Mouse (Mus musculus): ENCODE data around the gene Akr1b7. TPM values are rescaled to one million over a fixed set of nuclear protein-coding genes. Genes with fewer than 3 reads are reported as not detected.
"Not testable (repeated sequence)": the region's sequence is repeated elsewhere in the genome, so short reads cannot be mapped to it uniquely, and the experiment has no call there.

Gene Akr1b7
- polyA plus RNA-seq (2015; fragmentation: Nextera tagmentation; extraction: Ambion mirVana): 87.6 and 135 TPM in 2 replicates

- WGBS: 25% methylated on average over 6 of the region's 6 CpGs
Observed at GRCm38 (mm10) chr6:34412023-34412422, at the start of gene Akr1b7. Akr1b7 (plus strand) TSS chr6:34412334.

DNA sequence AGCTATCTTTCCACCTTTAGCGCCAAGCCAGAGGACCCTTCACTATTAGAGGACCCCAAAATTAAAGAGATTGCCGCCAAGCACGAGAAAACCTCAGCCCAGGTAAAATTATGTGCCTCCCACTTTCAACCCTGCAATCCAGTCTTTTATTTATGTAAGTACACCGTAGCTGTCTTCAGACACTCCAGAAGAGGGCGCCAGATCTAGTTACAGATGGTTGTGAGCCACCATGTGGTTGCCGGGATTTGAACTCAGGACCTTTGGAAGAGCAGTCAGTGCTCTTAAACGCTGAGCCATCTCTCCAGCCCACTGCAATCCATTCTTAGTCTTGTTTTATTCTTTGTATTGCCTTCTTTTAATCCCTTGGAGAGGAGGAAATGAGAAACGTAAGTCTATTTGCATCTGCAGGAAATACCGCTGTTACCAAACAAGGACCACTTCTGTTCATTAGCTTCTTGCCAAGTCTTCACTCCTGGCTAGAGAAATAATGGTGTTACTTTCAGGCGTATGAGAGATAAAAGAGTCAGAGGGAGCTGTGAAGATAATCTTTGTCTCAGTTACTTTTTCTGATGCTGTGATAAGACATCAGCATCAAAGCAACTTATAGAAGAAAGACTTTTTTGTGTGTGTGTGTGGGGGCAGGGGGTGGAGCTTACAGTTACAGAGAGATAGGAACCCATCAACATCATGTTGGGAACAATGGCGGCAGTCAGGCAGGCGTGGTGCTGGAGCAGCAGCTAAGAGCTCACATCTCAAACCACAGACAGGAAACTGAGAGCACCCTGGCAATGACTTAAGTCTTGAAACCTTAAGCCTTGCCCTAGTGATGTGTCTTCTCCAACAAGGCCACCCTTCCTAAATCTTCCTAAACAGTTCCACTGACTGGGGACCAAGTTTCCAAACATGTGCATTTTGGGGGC, 47.7 kb upstream of the Akr1b7 start:
- H3K36me3 ChIP-seq (ENCODE audit: insufficient read depth, low read length): no peaks in the 10 kb centered on the region
- WGBS: 86% methylated on average over 12 of the region's 12 CpGs
- no peak for ATAC-seq (ENCODE audit: low FRiP score, low TSS enrichment)

More at GRCm38 (mm10) chr6:34412023-34412422, at the start of gene Akr1b7:
- no peaks in the 10 kb centered on the region for H3K27me3 ChIP-seq (ENCODE audit: insufficient read depth, low read length)
- no peak within 1 kb of the TSS for H3K4me2 ChIP-seq (replicated peaks; ENCODE audit: low read depth, low read length)
- no peak within 1 kb of the TSS for H3K27ac ChIP-seq (ENCODE audit: low read length)
- H3K4me1 ChIP-seq (ENCODE audit: insufficient read depth, low read length): peaks cover 6% of the 10 kb centered on the region; the same call in 1 of the 2 replicates
- no peaks in the 10 kb centered on the region for H3K9me3 ChIP-seq (ENCODE audit: low read length)
- H3K36me3 ChIP-seq (ENCODE audit: insufficient read depth, low read length): no peaks in the 10 kb centered on the region
- H3K9ac ChIP-seq (replicated peaks; ENCODE audit: low read length): no peak within 1 kb of the TSS
- no peak for ATAC-seq (ENCODE audit: low FRiP score, low TSS enrichment)
- H3K4me3 ChIP-seq (ENCODE audit: low read length): no peak within 1 kb of the TSS

GRCm38 (mm10) chr6:34367998-34368397, 44.1 kb upstream of the Akr1b7 start:
- Histone ChIP-seq H3K9me3 (ENCODE audit: low read length) (no peaks in the 10 kb centered on the region), H3K4me3 (ENCODE audit: low read length) (no peak overlapping the region), H3K9ac (replicated peaks; ENCODE audit: low read length) (no peak overlapping the region), H3K27ac (ENCODE audit: low read length) (no peak overlapping the region), H3K4me1 (ENCODE audit: insufficient read depth, low read length) (no peaks in the 10 kb centered on the region), H3K4me2 (replicated peaks; ENCODE audit: low read depth, low read length) (no peak overlapping the region), H3K27me3 (ENCODE audit: insufficient read depth, low read length) (no peaks in the 10 kb centered on the region), H3K36me3 (ENCODE audit: insufficient read depth, low read length) (no peaks in the 10 kb centered on the region)
- no peak for ATAC-seq (ENCODE audit: low FRiP score, low TSS enrichment)
- WGBS: 71% methylated on average over 9 of the region's 9 CpGs

More for the DNA sequence above, 47.7 kb upstream of the Akr1b7 start:
- no peak overlapping the region for H3K27ac ChIP-seq (ENCODE audit: low read length)
- H3K27me3 ChIP-seq (ENCODE audit: insufficient read depth, low read length): no peaks in the 10 kb centered on the region
- no peaks in the 10 kb centered on the region for H3K9me3 ChIP-seq (ENCODE audit: low read length)
- H3K4me1 ChIP-seq (ENCODE audit: insufficient read depth, low read length): no peaks in the 10 kb centered on the region
- H3K9ac ChIP-seq (replicated peaks; ENCODE audit: low read length): no peak overlapping the region
- no peak overlapping the region for H3K4me3 ChIP-seq (ENCODE audit: low read length)
- H3K4me2 ChIP-seq (replicated peaks; ENCODE audit: low read depth, low read length): no peak overlapping the region

DNA sequence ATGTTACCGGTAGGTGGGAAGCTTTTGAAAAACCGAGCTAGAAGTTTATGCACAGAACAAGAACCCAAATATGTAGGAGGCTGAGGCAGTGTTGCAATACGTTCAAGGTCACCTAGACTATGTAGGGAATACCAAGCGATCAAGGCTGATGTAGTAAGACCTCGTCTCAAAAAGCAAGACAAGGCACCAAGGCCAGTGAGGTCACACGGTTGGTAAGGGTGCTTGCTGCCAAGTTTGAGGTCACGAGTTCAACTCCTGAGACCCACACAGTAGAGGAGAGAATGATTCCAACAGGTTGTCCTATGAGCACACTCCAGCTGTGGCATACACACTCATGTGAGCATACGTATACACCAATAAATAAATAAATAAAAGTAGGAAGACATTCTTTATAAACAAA, 42.1 kb upstream of the Akr1b7 start:
- no peak overlapping the region for H3K4me3 ChIP-seq (ENCODE audit: low read length)
- no peak for ATAC-seq (ENCODE audit: low FRiP score, low TSS enrichment)
- no peak overlapping the region for H3K9ac ChIP-seq (replicated peaks; ENCODE audit: low read length)
- no peaks in the 10 kb centered on the region for H3K4me1 ChIP-seq (ENCODE audit: insufficient read depth, low read length)
- no peaks in the 10 kb centered on the region for H3K36me3 ChIP-seq (ENCODE audit: insufficient read depth, low read length)
- no peaks in the 10 kb centered on the region for H3K9me3 ChIP-seq (ENCODE audit: low read length)
- 80% methylated on average over 8 of the region's 8 CpGs for WGBS
- no peak overlapping the region for H3K4me2 ChIP-seq (replicated peaks; ENCODE audit: low read depth, low read length)
- H3K27me3 ChIP-seq (ENCODE audit: insufficient read depth, low read length): no peaks in the 10 kb centered on the region
- no peak overlapping the region for H3K27ac ChIP-seq (ENCODE audit: low read length)

- ATAC-seq (ENCODE audit: low FRiP score, low TSS enrichment): no peak; the same call in 1 of the 2 replicates
- Histone ChIP-seq H3K4me3 (ENCODE audit: low read length) (peak overlapping the region; percentile 13; the same call in 1 of the 2 replicates), H3K9ac (replicated peaks; ENCODE audit: low read length) (0 out of 2 replicates have a peak overlapping the region, but pooled peaks have one; percentile 12), H3K4me2 (replicated peaks; ENCODE audit: low read depth, low read length) (peak overlapping the region; percentile 38; the same call in 1 of the 2 replicates), H3K27ac (ENCODE audit: low read length) (no peak overlapping the region), H3K27me3 (ENCODE audit: insufficient read depth, low read length) (no peaks in the 10 kb centered on the region), H3K4me1 (ENCODE audit: insufficient read depth, low read length) (no peaks in the 10 kb centered on the region), H3K36me3 (ENCODE audit: insufficient read depth, low read length) (no peaks in the 10 kb centered on the region), H3K9me3 (ENCODE audit: low read length) (no peaks in the 10 kb centered on the region)
- 27% methylated on average over 18 of the region's 18 CpGs for WGBS
Observed at GRCm38 (mm10) chr6:34371700-34372351, 40.3 kb upstream of the Akr1b7 start.

GRCm38 (mm10) chr6:34373841-34374240, 38.3 kb upstream of the Akr1b7 start:
- no peaks in the 10 kb centered on the region for H3K27me3 ChIP-seq (ENCODE audit: insufficient read depth, low read length)
- no peak overlapping the region for H3K4me3 ChIP-seq (ENCODE audit: low read length)
- no peak for ATAC-seq (ENCODE audit: low FRiP score, low TSS enrichment)
- WGBS: 72% methylated on average over 7 of the region's 7 CpGs
- H3K27ac ChIP-seq (ENCODE audit: low read length): no peak overlapping the region
- H3K9me3 ChIP-seq (ENCODE audit: low read length): no peaks in the 10 kb centered on the region
- no peaks in the 10 kb centered on the region for H3K36me3 ChIP-seq (ENCODE audit: insufficient read depth, low read length)
- H3K4me2 ChIP-seq (replicated peaks; ENCODE audit: low read depth, low read length): no peak overlapping the region
- H3K9ac ChIP-seq (replicated peaks; ENCODE audit: low read length): no peak overlapping the region
- H3K4me1 ChIP-seq (ENCODE audit: insufficient read depth, low read length): no peaks in the 10 kb centered on the region

- H3K4me3 ChIP-seq (ENCODE audit: low read length); H3K27ac ChIP-seq (ENCODE audit: low read length); H3K4me2 ChIP-seq (replicated peaks; ENCODE audit: low read depth, low read length); ATAC-seq (ENCODE audit: low FRiP score, low TSS enrichment); H3K27me3 ChIP-seq (ENCODE audit: insufficient read depth, low read length); H3K4me1 ChIP-seq (ENCODE audit: insufficient read depth, low read length); H3K36me3 ChIP-seq (ENCODE audit: insufficient read depth, low read length); H3K9me3 ChIP-seq (ENCODE audit: low read length); H3K9ac ChIP-seq (replicated peaks; ENCODE audit: low read length): not testable (repeated sequence)
- WGBS: 70% methylated on average over 5 of the region's 5 CpGs
Observed at GRCm38 (mm10) chr6:34375888-34376287, 36.2 kb upstream of the Akr1b7 start.

DNA sequence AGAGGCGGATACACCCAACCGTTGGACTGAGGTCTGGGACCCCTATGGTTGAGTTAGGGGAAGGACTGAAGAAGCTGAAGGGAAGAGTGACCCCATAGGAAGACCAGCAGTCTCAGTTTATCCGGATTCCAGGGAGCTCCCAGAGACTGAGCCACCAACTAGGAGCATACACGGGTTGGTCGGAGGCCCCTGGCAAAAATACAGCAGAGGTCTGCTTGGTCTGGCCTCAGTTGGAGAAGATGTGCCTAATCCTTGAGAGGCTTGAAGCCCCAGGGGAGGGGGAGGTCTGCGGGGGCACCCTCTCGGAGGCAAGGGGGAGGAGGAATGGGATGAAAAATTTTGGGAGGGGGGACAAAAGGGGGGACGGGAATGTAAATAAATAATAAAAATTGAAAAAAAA, 28.7 kb upstream of the Akr1b7 start:
- peak overlapping the region; percentile 93; the same call in 1 of the 2 replicates for H3K4me2 ChIP-seq (replicated peaks; ENCODE audit: low read depth, low read length)
- H3K27me3 ChIP-seq (ENCODE audit: insufficient read depth, low read length): no peaks in the 10 kb centered on the region
- H3K4me1 ChIP-seq (ENCODE audit: insufficient read depth, low read length): no peaks in the 10 kb centered on the region
- WGBS: 50% methylated on average over 8 of the region's 8 CpGs
- H3K36me3 ChIP-seq (ENCODE audit: insufficient read depth, low read length): 0 out of 2 replicates have a peak, but pooled peaks cover 6% of the 10 kb centered on the region
- H3K9ac ChIP-seq (replicated peaks; ENCODE audit: low read length): no peak overlapping the region
- H3K9me3 ChIP-seq (ENCODE audit: low read length): no peaks in the 10 kb centered on the region
- H3K27ac ChIP-seq (ENCODE audit: low read length): no peak overlapping the region
- no peak for ATAC-seq (ENCODE audit: low FRiP score, low TSS enrichment)
- no peak overlapping the region for H3K4me3 ChIP-seq (ENCODE audit: low read length)

DNA sequence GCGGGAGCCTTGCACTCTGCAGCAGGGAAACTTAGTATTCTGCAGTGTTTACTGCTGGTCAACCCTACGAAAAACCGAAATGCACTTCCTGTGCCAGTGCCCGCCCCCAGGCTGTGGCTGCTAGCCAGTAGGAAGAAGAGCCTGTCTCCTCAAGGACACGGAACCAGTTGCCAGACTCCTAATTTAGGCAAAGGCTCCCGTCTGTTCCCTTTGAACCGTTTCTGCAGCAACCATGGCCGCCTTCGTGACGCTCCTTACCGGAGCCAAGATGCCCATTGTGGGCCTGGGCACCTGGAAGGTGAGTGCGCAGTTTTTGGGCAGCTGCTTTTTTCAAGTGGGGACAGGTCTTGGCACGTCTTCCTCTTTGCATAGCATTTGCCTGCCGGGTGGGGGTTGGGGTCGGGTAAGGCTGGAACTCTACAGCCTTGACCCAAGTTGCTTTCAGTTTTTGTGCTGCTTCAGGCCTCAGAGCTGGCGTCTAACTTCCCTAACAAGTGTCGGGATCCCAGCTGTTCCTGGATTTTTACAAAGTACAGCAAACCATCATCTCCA, 27.9 kb upstream of the Akr1b7 start, which contains the start of gene Akr1b10:
Gene Akr1b10, plus strand, starts transcription at position 109 of the 552 bp plus-strand sequence.
- under 1% methylated on average over 17 of the region's 17 CpGs for WGBS
- Histone ChIP-seq H3K9me3 (ENCODE audit: low read length) (no peaks in the 10 kb centered on the region), H3K9ac (replicated peaks; ENCODE audit: low read length) (peak within 1 kb of the TSS; percentile 72), H3K4me2 (replicated peaks; ENCODE audit: low read depth, low read length) (peak within 1 kb of the TSS; percentile 93), H3K4me1 (ENCODE audit: insufficient read depth, low read length) (no peaks in the 10 kb centered on the region), H3K27me3 (ENCODE audit: insufficient read depth, low read length) (no peaks in the 10 kb centered on the region), H3K36me3 (ENCODE audit: insufficient read depth, low read length) (0 out of 2 replicates have a peak, but pooled peaks cover 13% of the 10 kb centered on the region), H3K27ac (ENCODE audit: low read length) (peak within 1 kb of the TSS; percentile 78), H3K4me3 (ENCODE audit: low read length) (peak within 1 kb of the TSS; percentile 72)
- peak; percentile 91 for ATAC-seq (ENCODE audit: low FRiP score, low TSS enrichment)
